Mouse (Mus musculus) bone marrow macrophage, adult 2 months (primary cell): ENCODE results near the gene Polr3b. TPM values are rescaled to one million over a fixed set of nuclear protein-coding genes. Genes with fewer than 3 reads are reported as not detected.

Experiments used
- H3K27ac ChIP-seq: 2 replicates; pipeline ENCODE4 v1.5.1; 2012; ENCODE audit warnings: low read depth, low read length; ENCODE audit not compliant: insufficient read depth
- H3K4me1 ChIP-seq: 2 replicates; pipeline ENCODE4 v1.6.1; 2012; ENCODE audit warnings: low read length; ENCODE audit not compliant: control insufficient read depth, insufficient read depth
- H3K4me3 ChIP-seq: 2 replicates; pipeline ENCODE4 v1.5.1; 2012; ENCODE audit warnings: mild to moderate bottlenecking, low read length, moderate library complexity; ENCODE audit not compliant: insufficient read depth
- CTCF ChIP-seq: IDR thresholded peaks from 2 replicates; pipeline ENCODE4 v1.5.1; 2012; ENCODE audit warnings: low read depth, mild to moderate bottlenecking, low read length, moderate library complexity
- POLR2A ChIP-seq: IDR thresholded peaks from 2 replicates; pipeline ENCODE4 v1.6.1; 2012; ENCODE audit warnings: mild to moderate bottlenecking, low read depth, low read length, borderline replicate concordance
- polyA plus RNA-seq: library from polyadenylated mRNA; stranded (reverse); fragments of >200 nt; gene quantifications from 2 replicates; pipeline ENCODE4 v1.2.4, GENCODE M21; 2012; ENCODE audit not compliant: missing spikeins, insufficient read depth, insufficient read length

Polr3b gene
- polyA plus RNA-seq, 1 experiment = 15.4 TPM

DNA sequence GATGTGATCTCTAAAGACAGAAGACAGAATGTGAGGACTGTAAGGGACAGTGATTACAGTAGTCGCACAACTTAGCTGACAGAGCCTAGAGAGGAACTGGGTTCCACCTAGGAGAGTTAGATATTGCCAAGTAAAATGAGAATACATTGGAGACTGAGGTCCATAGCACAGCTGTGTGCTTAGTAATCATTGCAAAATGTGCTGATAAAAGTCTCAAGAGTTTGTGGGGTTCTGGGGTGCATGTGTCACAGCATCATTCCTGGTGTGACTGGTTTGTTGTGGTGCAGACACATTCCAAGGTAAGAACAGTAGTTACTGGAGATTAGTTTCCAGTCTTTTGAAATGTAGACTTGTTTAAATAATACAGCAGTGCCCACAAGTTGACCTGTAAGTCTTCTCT is 82.5 kb downstream of the Polr3b start:
- no peak for TF ChIP-seq POLR2A
- H3K4me3 ChIP-seq = no peak overlapping the region
- H3K4me1 ChIP-seq = no peaks in the 10 kb centered on the region
- no peak overlapping the region for H3K27ac ChIP-seq

DNA sequence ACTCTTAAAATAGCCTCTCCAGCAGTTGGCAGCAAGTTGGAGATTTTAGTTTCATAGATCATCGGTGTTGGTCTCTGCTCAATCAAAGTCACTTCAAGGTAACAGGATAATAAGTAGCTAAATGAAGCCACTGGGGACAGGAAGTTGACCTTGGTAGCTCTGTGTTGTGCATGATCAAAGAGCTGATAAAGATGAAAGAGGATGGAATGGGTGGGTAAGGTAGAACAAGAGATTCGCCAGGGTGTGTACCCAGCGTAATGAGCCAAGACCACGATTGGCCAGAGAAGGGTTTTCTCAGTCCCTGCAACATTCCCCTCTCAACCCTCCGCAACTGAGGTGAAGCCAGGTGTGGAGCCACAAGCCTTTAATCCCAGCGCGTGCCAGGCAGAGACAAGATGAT is 83.1 kb downstream of the Polr3b start:
- H3K4me3 ChIP-seq = no peak overlapping the region
- no peak for TF ChIP-seq CTCF
- TF ChIP-seq POLR2A = no peak
- no peak overlapping the region for H3K27ac ChIP-seq
- H3K4me1 ChIP-seq = no peaks in the 10 kb centered on the region

DNA sequence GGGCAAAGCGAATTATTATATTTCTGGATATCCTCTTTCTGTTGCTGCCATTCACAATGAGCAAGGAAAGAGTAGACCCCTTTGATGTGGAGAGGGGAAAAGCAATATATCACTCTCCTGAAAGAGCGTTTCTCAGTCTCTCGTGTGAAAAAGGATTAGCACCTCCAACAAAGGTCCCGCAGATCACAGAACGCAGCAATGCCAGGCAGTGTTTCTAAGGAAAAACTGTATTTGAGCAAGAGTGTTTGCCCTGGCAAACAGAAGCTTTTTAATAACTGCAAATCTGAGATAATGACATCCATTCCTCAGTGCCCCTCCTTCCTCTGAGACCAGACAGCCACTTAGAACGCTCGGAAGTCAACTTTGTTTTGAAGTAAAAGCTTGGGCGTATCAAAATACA is 84.5 kb downstream of the Polr3b start:
- no peak overlapping the region for H3K27ac ChIP-seq

DNA sequence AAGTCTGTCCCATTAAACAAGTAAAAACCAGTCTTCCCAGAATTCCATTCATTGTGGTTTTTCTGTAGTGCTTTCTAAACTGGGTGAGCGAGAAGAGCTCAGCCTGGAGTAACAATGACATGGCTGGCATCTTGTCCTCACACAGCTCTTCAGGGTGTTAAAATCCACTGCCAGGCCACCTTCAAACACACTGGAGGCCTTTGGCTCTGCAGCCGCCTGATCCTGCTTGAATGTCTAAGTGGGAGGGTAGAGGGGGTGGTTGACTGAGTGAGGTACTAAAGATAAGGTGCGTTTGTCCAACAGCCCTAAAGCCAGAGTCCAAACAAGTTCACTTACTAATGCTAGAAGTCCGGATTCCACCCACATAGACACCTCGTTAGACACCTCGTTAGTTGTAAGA is 85.1 kb downstream of the Polr3b start:
- H3K27ac ChIP-seq = no peak overlapping the region
- TF ChIP-seq CTCF = no peak
- TF ChIP-seq POLR2A = no peak
- H3K4me1 ChIP-seq = no peaks in the 10 kb centered on the region
- no peak overlapping the region for H3K4me3 ChIP-seq

More for the DNA sequence above, 84.5 kb downstream of the Polr3b start:
- Histone ChIP-seq H3K4me1 (no peaks in the 10 kb centered on the region), H3K4me3 (no peak overlapping the region)
- TF ChIP-seq POLR2A = no peak
- TF ChIP-seq CTCF = no peak

DNA sequence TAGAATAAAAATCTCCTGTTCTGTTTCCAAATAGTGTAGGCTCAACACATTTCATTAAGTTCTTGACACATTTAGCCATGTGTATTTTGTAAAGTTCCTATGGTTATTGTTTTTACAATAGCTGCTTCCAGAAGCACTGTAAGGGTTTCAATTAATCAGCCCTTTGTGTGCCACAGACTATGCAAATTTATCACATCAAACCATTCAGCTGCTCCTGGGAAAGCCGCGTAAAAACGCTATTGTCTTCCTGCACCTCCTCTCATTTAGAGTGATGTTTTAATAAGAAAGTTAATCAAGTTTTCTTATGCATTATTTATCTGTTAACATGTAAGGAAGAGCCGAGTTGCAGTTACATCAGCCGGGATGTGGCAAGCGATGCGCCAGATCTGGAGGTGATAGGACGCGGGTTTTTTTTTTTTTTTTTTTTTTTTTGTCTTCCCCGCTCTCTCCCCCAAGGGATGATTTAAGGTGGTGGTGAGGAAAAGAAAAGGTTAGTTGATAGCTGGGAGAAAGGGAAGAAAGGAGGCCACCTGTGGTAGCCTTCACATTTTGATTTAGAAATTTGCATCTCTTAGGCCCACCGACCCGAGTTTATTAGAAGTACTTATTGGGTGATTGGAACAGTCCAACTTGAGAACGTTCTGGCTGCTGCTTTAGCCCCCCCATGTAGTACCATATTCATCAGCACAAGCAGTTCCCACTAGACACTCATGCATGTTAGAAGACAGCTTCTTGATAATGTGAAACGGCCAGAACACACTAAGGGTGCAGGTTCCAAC is 85.8 kb downstream of the Polr3b start:
- Histone ChIP-seq H3K27ac (no peak overlapping the region), H3K4me3 (no peak overlapping the region)
- no peak for TF ChIP-seq CTCF
- no peak for TF ChIP-seq POLR2A

DNA sequence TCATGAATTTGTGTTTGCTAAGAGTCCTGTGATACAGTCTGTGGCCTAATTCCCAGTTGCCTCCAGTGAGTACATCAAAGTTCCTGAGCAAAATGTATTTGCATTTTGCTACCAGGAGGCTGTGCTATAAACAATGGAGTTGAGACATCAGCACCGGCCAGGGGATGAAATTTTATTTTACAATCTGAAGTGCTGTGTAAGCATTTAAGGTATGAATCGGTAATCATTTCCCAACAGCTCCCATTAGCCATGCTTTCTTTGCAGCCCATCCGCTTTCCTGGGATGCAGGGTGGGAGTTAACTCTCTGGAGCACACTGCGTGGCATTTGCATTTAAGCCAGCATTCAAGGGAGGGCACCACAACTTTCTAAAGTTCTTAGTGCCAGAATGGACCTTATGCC is 88.1 kb downstream of the Polr3b start:
- no peak overlapping the region for H3K27ac ChIP-seq
- TF ChIP-seq POLR2A = no peak
- TF ChIP-seq CTCF = no peak

More for the DNA sequence above, 85.8 kb downstream of the Polr3b start:
- no peaks in the 10 kb centered on the region for H3K4me1 ChIP-seq

DNA sequence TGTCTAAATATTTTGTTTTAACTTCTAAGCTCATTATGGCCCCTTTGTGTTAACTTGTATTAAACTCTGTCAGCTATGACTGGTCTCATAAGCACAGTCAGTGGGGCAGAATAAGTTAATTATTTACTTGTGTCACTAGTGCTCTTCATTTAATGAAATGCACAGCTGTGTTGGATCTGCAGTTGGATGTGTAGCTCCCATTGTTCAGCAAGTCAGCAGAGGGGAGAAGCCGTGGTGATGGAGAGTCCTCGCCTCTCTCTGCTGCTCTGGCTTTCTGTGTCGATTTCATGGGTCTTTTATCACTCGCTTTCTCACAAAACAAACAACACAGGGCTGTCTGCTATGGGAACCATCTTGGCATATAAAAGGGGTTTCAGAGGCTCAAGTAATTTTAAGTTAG is 88.7 kb downstream of the Polr3b start:
- Histone ChIP-seq H3K4me1 (peaks cover 7% of the 10 kb centered on the region), H3K4me3 (no peak overlapping the region), H3K27ac (no peak overlapping the region)
- no peak for TF ChIP-seq CTCF

More for the DNA sequence above, 88.1 kb downstream of the Polr3b start:
- H3K4me1 ChIP-seq = peaks cover 7% of the 10 kb centered on the region
- H3K4me3 ChIP-seq = no peak overlapping the region

DNA sequence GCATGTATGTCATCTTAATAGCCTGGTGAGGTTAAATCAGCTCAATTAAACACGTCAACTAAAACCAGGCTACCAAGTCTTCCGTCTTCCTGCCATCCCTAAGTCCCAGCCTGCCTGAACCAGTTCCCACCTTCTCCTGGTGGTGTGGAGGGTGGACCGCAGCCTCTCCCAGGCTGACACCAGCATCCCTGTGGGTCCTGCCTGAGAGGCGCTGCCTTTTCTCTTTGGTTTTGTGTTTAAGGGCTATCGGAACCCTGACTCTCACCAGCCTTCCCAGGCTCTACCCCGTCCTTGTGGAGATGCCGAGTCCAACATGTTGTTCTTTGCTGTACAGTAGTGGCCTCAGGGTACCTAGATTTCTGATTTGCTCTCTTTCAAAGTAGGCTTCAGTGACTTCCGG is 89.4 kb downstream of the Polr3b start:
- no peak overlapping the region for H3K4me3 ChIP-seq
- TF ChIP-seq POLR2A (no peak), CTCF (no peak)

DNA sequence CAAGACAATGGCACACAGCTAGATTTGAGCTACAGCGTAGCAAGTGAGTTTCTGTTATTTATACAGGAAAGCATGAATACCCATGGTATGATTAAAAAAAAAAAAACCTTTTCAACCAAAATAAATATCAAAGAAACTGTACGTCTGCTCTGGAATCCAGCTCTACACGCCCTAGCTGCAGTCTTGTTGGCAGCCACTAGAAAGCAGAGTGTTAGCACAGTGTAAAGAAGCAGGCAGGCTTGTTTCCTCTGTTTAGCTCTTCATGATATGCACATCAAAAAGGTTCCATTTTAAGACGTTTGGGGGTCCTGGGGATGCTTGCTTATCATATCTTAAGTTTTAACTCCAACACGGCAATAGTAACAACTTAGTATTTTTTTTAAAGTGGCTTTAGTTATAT is 89.8 kb downstream of the Polr3b start:
- peaks cover 7% of the 10 kb centered on the region for H3K4me1 ChIP-seq
- H3K4me3 ChIP-seq = no peak overlapping the region
- no peak overlapping the region for H3K27ac ChIP-seq
- TF ChIP-seq POLR2A (no peak), CTCF (no peak)

More for the DNA sequence above, 89.4 kb downstream of the Polr3b start:
- Histone ChIP-seq H3K4me1 (peaks cover 7% of the 10 kb centered on the region), H3K27ac (no peak overlapping the region)

DNA sequence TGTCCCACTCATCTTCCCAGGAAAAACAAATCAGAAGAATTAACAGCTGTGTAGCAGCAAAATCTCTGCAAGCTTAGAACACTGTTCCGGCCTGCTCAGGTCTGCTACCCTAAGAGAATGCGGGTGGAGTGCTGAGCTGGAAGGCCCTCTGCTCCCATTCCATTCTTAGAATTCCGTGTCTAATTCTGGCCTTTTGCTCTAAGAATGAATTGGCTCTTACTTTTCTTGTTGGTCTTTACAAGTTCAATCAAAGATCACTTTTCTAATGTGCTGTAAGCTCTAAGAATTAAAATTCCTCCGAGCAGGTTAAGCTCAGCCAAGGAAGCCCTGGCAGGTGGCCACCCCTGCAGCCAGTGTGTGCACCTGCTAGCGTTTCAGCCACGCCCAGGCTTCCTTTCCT is 90.4 kb downstream of the Polr3b start:
- TF ChIP-seq POLR2A (no peak), CTCF (no peak)
- Histone ChIP-seq H3K27ac (no peak overlapping the region), H3K4me1 (peaks cover 7% of the 10 kb centered on the region), H3K4me3 (no peak overlapping the region)
